Mouse (Mus musculus): Measurements from ENCODE around the gene Tnfrsf14. TPM values are rescaled to one million over a fixed set of nuclear protein-coding genes. Genes with fewer than 3 reads are reported as not detected.

Gene Tnfrsf14
- polyA plus RNA-seq, 1 experiment from 2014 or later, result not detected

- 18% methylated on average over 9 of the region's 9 CpGs for WGBS
- Histone ChIP-seq H3K9me3 (ENCODE audit: control insufficient read depth, low read length) (no peaks in the 10 kb centered on the region), H3K4me1 (ENCODE audit: control insufficient read depth, insufficient read depth, low read length) (peaks cover 34% of the 10 kb centered on the region), H3K36me3 (ENCODE audit: control insufficient read depth, insufficient read depth, low read length) (no peaks in the 10 kb centered on the region), H3K27ac (ENCODE audit: low read depth, low read length) (no peak overlapping the region), H3K27me3 (ENCODE audit: control insufficient read depth, insufficient read depth, low read length) (peaks cover 8% of the 10 kb centered on the region; the same call in 1 of the 2 replicates), H3K4me2 (ENCODE audit: low read depth, low read length) (no peak overlapping the region), H3K9ac (replicated peaks; ENCODE audit: low read depth, low read length) (no peak overlapping the region), H3K4me3 (ENCODE audit: low read depth, low read length) (no peak overlapping the region)
- ATAC-seq (ENCODE audit: low read depth), result no peak
Observed at GRCm38 (mm10) chr4:154956604-154957003, 28.2 kb upstream of the Tnfrsf14 start.

- peak overlapping the region; percentile 21 for H3K4me2 ChIP-seq (ENCODE audit: low read depth, low read length)
- ATAC-seq (ENCODE audit: low read depth), result peak; percentile 36; the same call in 1 of the 2 replicates
- no peaks in the 10 kb centered on the region for H3K9me3 ChIP-seq (ENCODE audit: control insufficient read depth, low read length)
- H3K4me1 ChIP-seq (ENCODE audit: control insufficient read depth, insufficient read depth, low read length), result peaks cover 9% of the 10 kb centered on the region
- no peaks in the 10 kb centered on the region for H3K27me3 ChIP-seq (ENCODE audit: control insufficient read depth, insufficient read depth, low read length)
- no peak overlapping the region for H3K4me3 ChIP-seq (ENCODE audit: low read depth, low read length)
- no peaks in the 10 kb centered on the region for H3K36me3 ChIP-seq (ENCODE audit: control insufficient read depth, insufficient read depth, low read length)
- 0 out of 2 replicates have a peak overlapping the region, but pooled peaks have one; percentile 12 for H3K9ac ChIP-seq (replicated peaks; ENCODE audit: low read depth, low read length)
- no peak overlapping the region for H3K27ac ChIP-seq (ENCODE audit: low read depth, low read length)
- 0% methylated on average over 26 of the region's 26 CpGs for WGBS
Observed at GRCm38 (mm10) chr4:154952461-154953241, 24.3 kb upstream of the Tnfrsf14 start.

GRCm38 (mm10) chr4:154949589-154949982 is 21.2 kb upstream of the Tnfrsf14 start:
- no peaks in the 10 kb centered on the region for H3K36me3 ChIP-seq (ENCODE audit: control insufficient read depth, insufficient read depth, low read length)
- H3K27me3 ChIP-seq (ENCODE audit: control insufficient read depth, insufficient read depth, low read length), result no peaks in the 10 kb centered on the region
- no peak overlapping the region for H3K27ac ChIP-seq (ENCODE audit: low read depth, low read length)
- H3K9ac ChIP-seq (replicated peaks; ENCODE audit: low read depth, low read length), result no peak overlapping the region
- WGBS, result 2% methylated on average over 16 of the region's 16 CpGs
- H3K9me3 ChIP-seq (ENCODE audit: control insufficient read depth, low read length), result no peaks in the 10 kb centered on the region
- H3K4me3 ChIP-seq (ENCODE audit: low read depth, low read length), result no peak overlapping the region
- ATAC-seq (ENCODE audit: low read depth), result no peak
- H3K4me2 ChIP-seq (ENCODE audit: low read depth, low read length), result no peak overlapping the region
- H3K4me1 ChIP-seq (ENCODE audit: control insufficient read depth, insufficient read depth, low read length), result peaks cover 6% of the 10 kb centered on the region; the same call in 1 of the 2 replicates

GRCm38 (mm10) chr4:154948940-154949588 is 20.7 kb upstream of the Tnfrsf14 start:
- Histone ChIP-seq H3K36me3 (ENCODE audit: control insufficient read depth, insufficient read depth, low read length) (no peaks in the 10 kb centered on the region), H3K4me2 (ENCODE audit: low read depth, low read length) (peak overlapping the region; percentile 19), H3K27me3 (ENCODE audit: control insufficient read depth, insufficient read depth, low read length) (no peaks in the 10 kb centered on the region), H3K4me1 (ENCODE audit: control insufficient read depth, insufficient read depth, low read length) (peaks cover 6% of the 10 kb centered on the region; the same call in 1 of the 2 replicates), H3K4me3 (ENCODE audit: low read depth, low read length) (no peak overlapping the region), H3K9me3 (ENCODE audit: control insufficient read depth, low read length) (no peaks in the 10 kb centered on the region), H3K27ac (ENCODE audit: low read depth, low read length) (peak overlapping the region; percentile 8; the same call in 1 of the 2 replicates), H3K9ac (replicated peaks; ENCODE audit: low read depth, low read length) (no peak overlapping the region)
- 45% methylated on average over 6 of the region's 6 CpGs for WGBS
- no peak for ATAC-seq (ENCODE audit: low read depth)

GRCm38 (mm10) chr4:154948066-154948939 is 19.9 kb upstream of the Tnfrsf14 start:
- WGBS, result 41% methylated on average over 14 of the region's 14 CpGs
- no peaks in the 10 kb centered on the region for H3K27me3 ChIP-seq (ENCODE audit: control insufficient read depth, insufficient read depth, low read length)
- no peaks in the 10 kb centered on the region for H3K9me3 ChIP-seq (ENCODE audit: control insufficient read depth, low read length)
- H3K36me3 ChIP-seq (ENCODE audit: control insufficient read depth, insufficient read depth, low read length), result no peaks in the 10 kb centered on the region
- peak; percentile 70; the same call in 1 of the 2 replicates for ATAC-seq (ENCODE audit: low read depth)
- H3K4me3 ChIP-seq (ENCODE audit: low read depth, low read length), result no peak overlapping the region
- H3K4me1 ChIP-seq (ENCODE audit: control insufficient read depth, insufficient read depth, low read length), result peaks cover 6% of the 10 kb centered on the region; the same call in 1 of the 2 replicates
- peak overlapping the region; percentile 19 for H3K4me2 ChIP-seq (ENCODE audit: low read depth, low read length)
- peak overlapping the region; percentile 8; the same call in 1 of the 2 replicates for H3K27ac ChIP-seq (ENCODE audit: low read depth, low read length)
- H3K9ac ChIP-seq (replicated peaks; ENCODE audit: low read depth, low read length), result no peak overlapping the region

GRCm38 (mm10) chr4:154946319-154946718 is 18.0 kb upstream of the Tnfrsf14 start:
- H3K4me2 ChIP-seq (ENCODE audit: low read depth, low read length), result peak overlapping the region; percentile 42
- peak; percentile 81 for ATAC-seq (ENCODE audit: low read depth)
- H3K9me3 ChIP-seq (ENCODE audit: control insufficient read depth, low read length), result no peaks in the 10 kb centered on the region
- H3K27me3 ChIP-seq (ENCODE audit: control insufficient read depth, insufficient read depth, low read length), result no peaks in the 10 kb centered on the region
- H3K9ac ChIP-seq (replicated peaks; ENCODE audit: low read depth, low read length), result 0 out of 2 replicates have a peak overlapping the region, but pooled peaks have one; percentile 18
- no peak overlapping the region for H3K27ac ChIP-seq (ENCODE audit: low read depth, low read length)
- peaks cover 6% of the 10 kb centered on the region; the same call in 1 of the 2 replicates for H3K4me1 ChIP-seq (ENCODE audit: control insufficient read depth, insufficient read depth, low read length)
- under 1% methylated on average over 8 of the region's 8 CpGs for WGBS
- H3K4me3 ChIP-seq (ENCODE audit: low read depth, low read length), result peak overlapping the region; percentile 15; the same call in 1 of the 2 replicates
- H3K36me3 ChIP-seq (ENCODE audit: control insufficient read depth, insufficient read depth, low read length), result no peaks in the 10 kb centered on the region

- Histone ChIP-seq H3K4me2 (ENCODE audit: low read depth, low read length) (no peak overlapping the region), H3K27me3 (ENCODE audit: control insufficient read depth, insufficient read depth, low read length) (no peaks in the 10 kb centered on the region), H3K36me3 (ENCODE audit: control insufficient read depth, insufficient read depth, low read length) (no peaks in the 10 kb centered on the region), H3K4me1 (ENCODE audit: control insufficient read depth, insufficient read depth, low read length) (peaks cover 3% of the 10 kb centered on the region; the same call in 1 of the 2 replicates), H3K9me3 (ENCODE audit: control insufficient read depth, low read length) (no peaks in the 10 kb centered on the region), H3K4me3 (ENCODE audit: low read depth, low read length) (no peak overlapping the region), H3K27ac (ENCODE audit: low read depth, low read length) (no peak overlapping the region), H3K9ac (replicated peaks; ENCODE audit: low read depth, low read length) (no peak overlapping the region)
- WGBS, result 24% methylated on average over 2 of the region's 2 CpGs
- ATAC-seq (ENCODE audit: low read depth), result peak; percentile 58; the same call in 1 of the 2 replicates
Observed at GRCm38 (mm10) chr4:154944121-154944590, 15.8 kb upstream of the Tnfrsf14 start.

GRCm38 (mm10) chr4:154943323-154944039 is 15.1 kb upstream of the Tnfrsf14 start:
- H3K27ac ChIP-seq (ENCODE audit: low read depth, low read length), result no peak overlapping the region
- H3K9ac ChIP-seq (replicated peaks; ENCODE audit: low read depth, low read length), result no peak overlapping the region
- H3K4me3 ChIP-seq (ENCODE audit: low read depth, low read length), result no peak overlapping the region
- no peaks in the 10 kb centered on the region for H3K27me3 ChIP-seq (ENCODE audit: control insufficient read depth, insufficient read depth, low read length)
- no peak overlapping the region for H3K4me2 ChIP-seq (ENCODE audit: low read depth, low read length)
- ATAC-seq (ENCODE audit: low read depth), result no peak
- H3K36me3 ChIP-seq (ENCODE audit: control insufficient read depth, insufficient read depth, low read length), result no peaks in the 10 kb centered on the region
- no peaks in the 10 kb centered on the region for H3K9me3 ChIP-seq (ENCODE audit: control insufficient read depth, low read length)
- WGBS, result 95% methylated on average over 6 of the region's 6 CpGs
- H3K4me1 ChIP-seq (ENCODE audit: control insufficient read depth, insufficient read depth, low read length), result peaks cover 3% of the 10 kb centered on the region; the same call in 1 of the 2 replicates
